Mouse (Mus musculus) heart, embryonic 14.5 days (tissue): ENCODE data around the gene Dnaaf3. TPM values are rescaled to one million over a fixed set of nuclear protein-coding genes. Genes with fewer than 3 reads are reported as not detected.

Experiments used
- ATAC-seq: fragments of 200-750 bp; cut with Nextera tagmentation; 2 replicates; pipeline ENCODE4 v1.8.0; 2017; ENCODE audit warnings: low read depth, moderate TSS enrichment; ENCODE audit not compliant: insufficient number of reproducible peaks, insufficient read depth, low FRiP score
- H3K27ac ChIP-seq, 2 experiments: fragments of 200-500 bp in 1 of 2; fragments of 300-500 bp in 1 of 2; sonication (generic) in 1 of 2; replicated peaks in 1 of 2; 2 replicates each; pipeline ENCODE4 v1.5.1; 2012 to 2014; ENCODE audit warnings: low read depth in 2 of 2, low read length in 2 of 2, control low read depth in 1 of 2, mild to moderate bottlenecking in 1 of 2, mixed read lengths in 1 of 2; ENCODE audit not compliant: control insufficient read depth in 1 of 2, insufficient read depth in 1 of 2
- H3K27me3 ChIP-seq: fragments of 300-500 bp; sonication (generic); 2 replicates; pipeline ENCODE4 v1.6.1; 2014; ENCODE audit warnings: mild to moderate bottlenecking, low read length, control low read depth; ENCODE audit not compliant: control insufficient read depth, insufficient read depth
- H3K36me3 ChIP-seq: fragments of 300-500 bp; sonication (generic); 2 replicates; pipeline ENCODE4 v1.6.1; 2014; ENCODE audit warnings: mild to moderate bottlenecking, control low read depth, low read length, mixed read lengths; ENCODE audit not compliant: control insufficient read depth, insufficient read depth
- H3K4me1 ChIP-seq, 2 experiments: fragments of 200-500 bp in 1 of 2; fragments of 300-500 bp in 1 of 2; sonication (generic) in 1 of 2; 2 replicates each; pipeline ENCODE4 v1.6.1; 2012 to 2014; ENCODE audit warnings: low read length in 2 of 2, control low read depth in 1 of 2, mixed read lengths in 1 of 2; ENCODE audit not compliant: control insufficient read depth in 2 of 2, insufficient read depth in 2 of 2
- H3K4me2 ChIP-seq: fragments of 300-500 bp; sonication (generic); 2 replicates; pipeline ENCODE4 v1.6.1; 2014; ENCODE audit warnings: mild to moderate bottlenecking, low read length
- H3K4me3 ChIP-seq, 2 experiments: fragments of 200-500 bp in 1 of 2; fragments of 300-500 bp in 1 of 2; sonication (generic) in 1 of 2; 2 replicates each; pipeline ENCODE4 v1.5.1; 2012 to 2014; ENCODE audit warnings: low read length in 2 of 2, mild to moderate bottlenecking in 2 of 2, control low read depth in 1 of 2, low read depth in 1 of 2, moderate library complexity in 1 of 2; ENCODE audit not compliant: control insufficient read depth in 1 of 2, insufficient read depth in 1 of 2
- H3K9ac ChIP-seq: fragments of 300-500 bp; sonication (generic); 2 replicates; pipeline ENCODE4 v1.6.1; 2014; ENCODE audit warnings: mild to moderate bottlenecking, low read length
- H3K9me3 ChIP-seq: fragments of 300-500 bp; sonication (generic); 2 replicates; pipeline ENCODE4 v1.6.1; 2016; ENCODE audit warnings: low read length, control low read depth; ENCODE audit not compliant: control insufficient read depth
- WGBS: fragments of 180-500 bp; shearing (Covaris S2); extraction: QIAGEN DNeasy Blood & Tissue Kit; methylation state at CpG from one replicate; pipeline ENCODE4 v1.1.7; 2014; 5-methylcytosine and 5-hydroxymethylcytosine counted together
- polyA plus RNA-seq: library from polyadenylated mRNA; unstranded; fragments of >200 nt; fragmentation: Nextera tagmentation; extraction: Ambion mirVana; gene quantifications from 2 replicates; pipeline ENCODE4 v1.2.1, GENCODE M21; 2014

Dnaaf3 gene
- polyA plus RNA-seq, 1 experiment from 2014 or later = 0.15 TPM

- WGBS = 70% methylated on average over 1 of the region's 1 CpGs
- Histone ChIP-seq H3K27me3 (no peaks in the 10 kb centered on the region), H3K4me1 (peaks cover 31 to 39% of the 10 kb centered on the region in 2 experiments), H3K9ac (no peak overlapping the region; the same call in 1 of the 2 replicates), H3K4me2 (no peak overlapping the region), H3K36me3 (peaks cover 74% of the 10 kb centered on the region), H3K9me3 (no peaks in the 10 kb centered on the region), H3K27ac (no peak overlapping the region), H3K4me3 (no peak overlapping the region)
- ATAC-seq = no peak
These were observed 38.3 kb downstream of the Dnaaf3 start for GRCm38 (mm10) chr7:4493991-4494390.

GRCm38 (mm10) chr7:4492284-4493224 lies 39.7 kb downstream of the Dnaaf3 start:
- no peaks in the 10 kb centered on the region for H3K9me3 ChIP-seq
- H3K27me3 ChIP-seq = no peaks in the 10 kb centered on the region
- no peak overlapping the region for H3K4me3 ChIP-seq
- H3K36me3 ChIP-seq = peaks cover 82% of the 10 kb centered on the region
- peaks cover 18 to 25% of the 10 kb centered on the region in 2 experiments for H3K4me1 ChIP-seq
- H3K9ac ChIP-seq = peak overlapping the region; percentile 14; the same call in 1 of the 2 replicates
- H3K27ac ChIP-seq = peak overlapping the region; percentile 82 to 83
- ATAC-seq = no peak
- no peak overlapping the region for H3K4me2 ChIP-seq
- 68% methylated on average over 13 of the region's 13 CpGs for WGBS

GRCm38 (mm10) chr7:4491308-4491707 lies 40.9 kb downstream of the Dnaaf3 start:
- Histone ChIP-seq H3K36me3 (peaks cover 81% of the 10 kb centered on the region), H3K4me3 (no peak overlapping the region), H3K9me3 (no peaks in the 10 kb centered on the region), H3K4me2 (no peak overlapping the region), H3K27me3 (no peaks in the 10 kb centered on the region), H3K27ac (peak overlapping the region; percentile 82 to 83), H3K4me1 (peaks cover 14 to 21% of the 10 kb centered on the region in 2 experiments), H3K9ac (no peak overlapping the region)
- 67% methylated on average over 6 of the region's 6 CpGs for WGBS
- peak; percentile 67 for ATAC-seq

- Histone ChIP-seq H3K9me3 (no peaks in the 10 kb centered on the region), H3K27ac (no peak overlapping the region), H3K4me3 (no peak overlapping the region), H3K27me3 (no peaks in the 10 kb centered on the region), H3K4me2 (no peak overlapping the region), H3K9ac (no peak overlapping the region), H3K36me3 (peaks cover 70% of the 10 kb centered on the region), H3K4me1 (peaks cover 7 to 18% of the 10 kb centered on the region in 2 experiments)
- ATAC-seq = no peak
- WGBS = 87% methylated on average over 12 of the region's 12 CpGs
These were observed 50.0 kb downstream of the Dnaaf3 start for GRCm38 (mm10) chr7:4482281-4482680.

- H3K9me3 ChIP-seq = no peaks in the 10 kb centered on the region
- H3K27me3 ChIP-seq = no peaks in the 10 kb centered on the region
- peaks cover 44% of the 10 kb centered on the region for H3K36me3 ChIP-seq
- H3K27ac ChIP-seq = no peak overlapping the region
- peaks cover 7 to 19% of the 10 kb centered on the region in 2 experiments for H3K4me1 ChIP-seq
- 21% methylated on average over 6 of the region's 6 CpGs for WGBS
- no peak overlapping the region for H3K9ac ChIP-seq
- peak overlapping the region; percentile 89; the same call in 1 of the 2 replicates for H3K4me2 ChIP-seq
- H3K4me3 ChIP-seq = no peak overlapping the region
- ATAC-seq = no peak
These were observed 52.6 kb downstream of the Dnaaf3 start for GRCm38 (mm10) chr7:4479674-4480073.

GRCm38 (mm10) chr7:4478796-4479291 lies 53.4 kb downstream of the Dnaaf3 start:
- H3K27ac ChIP-seq = peak overlapping the region; percentile 84 to 93
- H3K9ac ChIP-seq = peak overlapping the region; percentile 73
- H3K36me3 ChIP-seq = peaks cover 36% of the 10 kb centered on the region
- WGBS = 2% methylated on average over 16 of the region's 16 CpGs
- peaks cover 5% of the 10 kb centered on the region; the same call in 1 of the 2 replicates for H3K27me3 ChIP-seq
- H3K9me3 ChIP-seq = no peaks in the 10 kb centered on the region
- H3K4me1 ChIP-seq = peaks cover 7 to 19% of the 10 kb centered on the region in 2 experiments
- H3K4me2 ChIP-seq = peak overlapping the region; percentile 89
- ATAC-seq = no peak
- peak overlapping the region; percentile 49 to 53 for H3K4me3 ChIP-seq

GRCm38 (mm10) chr7:4478021-4478795 lies 54.0 kb downstream of the Dnaaf3 start:
- Histone ChIP-seq H3K4me1 (peaks cover 7 to 19% of the 10 kb centered on the region in 2 experiments), H3K9me3 (no peaks in the 10 kb centered on the region), H3K4me3 (peak overlapping the region; percentile 53 to 75), H3K36me3 (peaks cover 29% of the 10 kb centered on the region), H3K27me3 (peaks cover 9% of the 10 kb centered on the region; the same call in 1 of the 2 replicates), H3K27ac (peak overlapping the region; percentile 93), H3K4me2 (peak overlapping the region; percentile 89), H3K9ac (peak overlapping the region; percentile 73)
- WGBS = under 1% methylated on average over 39 of the region's 39 CpGs
- ATAC-seq = peak; percentile 95
